Mouse (Mus musculus): ENCODE data around the gene Irs1. TPM values are rescaled to one million over a fixed set of nuclear protein-coding genes. Genes with fewer than 3 reads are reported as not detected.

The Irs1 gene
- total RNA-seq, 4 experiments from 2014 or later = 14.2 to 15.8 (median 14.9) TPM

- no peak for DNase-seq (ENCODE audit: low spot score in 2 of 2)
These were observed 102.5 kb downstream of the Irs1 start for GRCm38 (mm10) chr1:82188549-82189231.

GRCm38 (mm10) chr1:82183913-82184442 is 107.2 kb downstream of the Irs1 start:
- DNase-seq (ENCODE audit: low spot score in 2 of 2) = no peak

Other genes starting within 250 kb of the Irs1 start
- gene Gm9747, start 58.3 kb downstream of the Irs1 start, total RNA-seq (2022) = not detected
- 10 to 100 TPM in 1 of 4 experiments, 1 to 10 TPM in 3; 8.5 to 10.5 (median 9.4) TPM for gene Rhbdd1, start 25.0 kb upstream of the Irs1 start, total RNA-seq (2022)

All from left cerebral cortex, adult 8-10 months (tissue).